Mouse (Mus musculus) urinary bladder, adult 2 months (tissue): ENCODE measurements around the gene Adgre5. TPM values are rescaled to one million over a fixed set of nuclear protein-coding genes. Genes with fewer than 3 reads are reported as not detected.

ENCODE experiments used
- DNase-seq: peaks from one replicate; pipeline ENCODE4 v3.0.0; 2022; ENCODE audit warnings: low spot score
- polyA plus RNA-seq: library from polyadenylated mRNA; depleted of rRNA; stranded (reverse); fragments of >200 nt; gene quantifications from 2 replicates; pipeline ENCODE4 v1.2.3, GENCODE M21; 2012; rRNA removed

Adgre5 gene
- polyA plus RNA-seq, 1 experiment: 119 TPM

DNA sequence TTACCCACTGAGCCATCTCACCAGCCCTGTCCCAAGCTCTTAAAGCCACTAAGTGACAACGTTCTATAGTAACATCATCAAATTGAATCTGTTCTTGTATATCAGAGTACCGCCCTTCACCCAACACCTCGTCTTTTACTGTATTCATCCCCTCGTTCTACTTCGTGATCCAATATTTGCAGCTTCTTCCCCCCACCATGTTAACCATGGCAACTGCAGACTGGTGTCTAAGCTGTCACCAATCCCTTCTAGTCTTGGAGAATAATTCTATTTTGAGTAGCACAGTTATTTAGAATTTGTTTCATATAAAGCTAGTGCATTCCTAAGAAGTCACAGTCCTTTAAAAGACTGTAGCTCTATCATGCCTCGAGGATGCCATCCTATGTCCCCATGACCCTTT lies 51.9 kb downstream of the Adgre5 start:
- no peak for DNase-seq

DNA sequence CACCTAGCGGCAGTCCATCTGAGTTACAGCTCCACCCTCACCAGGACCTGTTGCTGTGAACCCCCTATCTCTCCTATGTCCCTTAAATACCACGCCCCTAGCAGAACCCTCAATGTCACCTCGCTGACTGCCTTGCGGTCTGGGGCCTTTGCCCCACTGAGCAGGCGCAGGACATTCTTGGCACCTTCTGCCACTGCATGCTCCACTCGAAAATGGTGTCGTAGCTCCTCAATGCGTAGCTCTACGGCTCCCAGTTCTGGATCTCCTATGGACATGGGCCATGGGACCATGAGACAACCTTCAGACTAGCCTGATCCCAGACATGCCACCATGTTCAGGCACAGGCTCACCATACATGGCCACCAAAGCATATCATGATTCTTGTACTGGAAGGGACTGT lies 56.6 kb downstream of the Adgre5 start:
- no peak for DNase-seq

DNA sequence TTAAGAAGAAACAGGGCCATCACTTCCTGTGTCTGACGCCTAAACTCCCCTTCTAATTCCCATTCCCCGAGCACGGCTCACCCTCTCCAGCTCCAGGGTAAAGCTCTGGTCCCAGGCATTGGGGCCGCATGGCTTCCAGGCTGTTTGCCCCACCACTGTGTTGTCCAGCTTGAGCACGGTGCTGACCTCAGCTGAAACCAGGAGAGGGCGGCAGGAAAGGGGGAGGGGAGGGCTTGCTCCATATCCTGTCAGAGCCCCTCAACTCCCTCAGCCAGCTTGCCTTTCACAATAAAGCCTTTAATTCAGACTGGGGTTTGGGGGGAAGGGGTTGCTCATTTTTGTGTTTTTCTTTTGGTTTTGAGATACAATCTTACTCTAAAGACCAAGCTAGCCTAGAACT lies 60.0 kb downstream of the Adgre5 start:
- DNase-seq: no peak

DNA sequence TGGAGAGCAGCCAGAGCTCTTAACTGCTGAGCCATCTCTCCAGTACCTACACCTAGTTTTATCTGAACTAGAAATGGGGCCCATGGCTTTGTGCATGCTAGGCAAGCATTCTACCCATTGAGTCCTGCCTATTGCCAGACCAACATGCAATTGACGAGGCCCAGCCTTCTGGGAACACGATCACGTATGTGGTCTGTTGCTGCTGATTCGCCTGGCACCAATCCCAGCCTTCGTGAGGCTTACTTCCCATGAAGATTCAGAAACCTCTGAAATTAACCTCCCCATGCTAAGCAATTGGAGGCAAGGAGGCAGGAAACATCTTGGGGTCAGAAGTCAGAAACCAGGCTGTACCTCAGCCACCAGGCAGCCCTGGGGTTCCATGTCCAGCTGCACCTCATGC lies 60.5 kb downstream of the Adgre5 start:
- DNase-seq: no peak

DNA sequence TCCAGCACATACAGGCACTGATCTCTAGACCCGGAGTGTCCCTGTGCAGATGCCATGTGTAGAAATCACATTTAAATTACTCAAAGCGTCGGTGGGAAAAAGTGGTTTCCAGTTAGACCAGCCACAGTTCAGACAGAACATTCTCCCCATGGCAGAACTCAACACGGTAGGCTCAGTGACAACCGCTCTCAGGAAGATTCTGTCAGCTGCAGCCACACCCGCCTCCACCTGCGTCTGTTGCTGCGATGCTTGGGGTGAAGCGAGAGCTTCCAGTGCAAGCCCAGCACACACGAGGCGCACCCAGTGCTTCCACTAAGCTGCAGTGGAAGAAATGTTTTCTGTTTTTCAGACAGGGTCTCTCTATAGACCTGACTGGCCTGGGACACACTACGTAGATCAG lies 61.3 kb downstream of the Adgre5 start:
- no peak for DNase-seq

DNA sequence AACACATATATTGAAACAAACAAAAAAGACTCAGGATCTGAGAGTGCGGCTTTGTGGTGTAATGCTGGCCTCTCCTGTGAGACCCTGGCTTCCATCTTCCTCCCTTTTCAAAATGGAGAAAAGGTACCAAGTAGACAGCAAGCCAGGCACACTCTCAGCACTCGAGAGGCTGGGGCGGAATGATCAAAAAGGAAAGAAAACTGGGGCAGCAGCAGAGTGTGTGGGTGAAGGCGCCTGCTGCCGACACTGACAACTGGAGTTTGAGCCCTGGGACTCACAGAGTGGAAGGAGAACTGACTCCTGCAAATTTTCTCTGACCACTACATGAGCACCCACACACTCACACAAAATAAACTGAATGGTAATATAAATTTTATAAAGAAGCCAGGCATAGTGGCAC lies 66.6 kb downstream of the Adgre5 start:
- no peak for DNase-seq

Other genes with a start within 250 kb of the Adgre5 start
- gene Olfr370, start 205.5 kb downstream of the Adgre5 start, polyA plus RNA-seq: not detected in 2 replicates
- gene Ndufb7, start 174.7 kb downstream of the Adgre5 start, polyA plus RNA-seq: 241 and 263 TPM in 2 replicates
- gene Tecr, start 133.4 kb downstream of the Adgre5 start, polyA plus RNA-seq: 298 and 313 TPM in 2 replicates
- gene Dnajb1, start 133.1 kb downstream of the Adgre5 start, polyA plus RNA-seq: 30.7 and 36.8 TPM in 2 replicates
- 86.2 and 102 TPM in 2 replicates for gene Gipc1, start 88.6 kb downstream of the Adgre5 start, polyA plus RNA-seq
- 4.9 and 5.5 TPM in 2 replicates for gene Ptger1, start 74.6 kb downstream of the Adgre5 start, polyA plus RNA-seq
- 39.0 and 43.3 TPM in 2 replicates for gene Pkn1, start 42.1 kb downstream of the Adgre5 start, polyA plus RNA-seq
- 24.8 and 36.4 TPM in 2 replicates for gene Ddx39, start 26.1 kb downstream of the Adgre5 start, polyA plus RNA-seq
- gene Adgrl1, start 158.8 kb upstream of the Adgre5 start, polyA plus RNA-seq: 39.4 and 48.3 TPM in 2 replicates
- 0.69 and 0.96 TPM in 2 replicates for gene Gm10644, start 213.9 kb upstream of the Adgre5 start, polyA plus RNA-seq
- 2.3 and 3.1 TPM in 2 replicates for gene Asf1b, start 214.2 kb upstream of the Adgre5 start, polyA plus RNA-seq
- gene Prkaca, start 231.7 kb upstream of the Adgre5 start, polyA plus RNA-seq: 74.4 and 81.2 TPM in 2 replicates